Mouse (Mus musculus) brain, embryonic 14.5 days (tissue): ENCODE results near the gene Klhl33. TPM values are rescaled to one million over a fixed set of nuclear protein-coding genes. Genes with fewer than 3 reads are reported as not detected.
"Not testable (repeated sequence)": the region's sequence is repeated elsewhere in the genome, so short reads cannot be mapped to it uniquely, and the experiment has no call there.

ENCODE experiments used
- DNase-seq: peaks from one replicate; pipeline ENCODE4 v3.0.0-alpha.2; 2011; ENCODE audit warnings: low read depth
- CTCF ChIP-seq: fragments of 200-500 bp; IDR thresholded peaks from 2 replicates; pipeline ENCODE4 v1.5.1; 2012; ENCODE audit warnings: inconsistent platforms, mild to moderate bottlenecking, moderate library complexity, borderline replicate concordance; ENCODE audit not compliant: insufficient read depth, insufficient read length; ENCODE audit errors: extremely low read depth
- POLR2A ChIP-seq: fragments of 200-500 bp; IDR thresholded peaks from 2 replicates; pipeline ENCODE4 v1.6.1; 2012; ENCODE audit warnings: mild to moderate bottlenecking, inconsistent platforms, borderline replicate concordance; ENCODE audit not compliant: poor library complexity, insufficient read depth, insufficient read length, severe bottlenecking; ENCODE audit errors: extremely low read depth
- polyA plus RNA-seq: library from polyadenylated mRNA; depleted of rRNA; stranded (reverse); fragments of >200 nt; gene quantifications from 2 replicates; pipeline ENCODE4 v1.2.3, GENCODE M21; 2012

The Klhl33 gene
- polyA plus RNA-seq, 1 experiment = 1.2 TPM

- no peak for DNase-seq
- no peak for TF ChIP-seq CTCF
- TF ChIP-seq POLR2A = no peak
These were observed 30.1 kb upstream of the Klhl33 start for GRCm38 (mm10) chr14:50927366-50927765.

GRCm38 (mm10) chr14:50925111-50925920, 28.0 kb upstream of the Klhl33 start:
- DNase-seq = no peak

GRCm38 (mm10) chr14:50924281-50925064, 27.2 kb upstream of the Klhl33 start, which contains the start of the genes Osgep and Apex1:
TSS of gene Osgep (minus strand) at chr14:50924893.
TSS of gene Apex1 (plus strand) at chr14:50924968.
- peak; percentile 99 for DNase-seq
- TF ChIP-seq CTCF = no peak
- peak; percentile 26; the same call in 1 of the 2 replicates for TF ChIP-seq POLR2A

More at GRCm38 (mm10) chr14:50925111-50925920, 28.0 kb upstream of the Klhl33 start:
- TF ChIP-seq POLR2A (no peak), CTCF (no peak)

GRCm38 (mm10) chr14:50923437-50923836, 26.1 kb upstream of the Klhl33 start:
- not testable (repeated sequence) for DNase-seq

GRCm38 (mm10) chr14:50911356-50911755, 14.0 kb upstream of the Klhl33 start:
- no peak for DNase-seq
- no peak for TF ChIP-seq POLR2A
- TF ChIP-seq CTCF = no peak

- DNase-seq = no peak
- no peak for TF ChIP-seq POLR2A
- no peak for TF ChIP-seq CTCF
These were observed 10.8 kb upstream of the Klhl33 start for GRCm38 (mm10) chr14:50908126-50908525.

- not testable (repeated sequence) for DNase-seq
These were observed 8.0 kb upstream of the Klhl33 start for GRCm38 (mm10) chr14:50905327-50905726.

- no peak for DNase-seq
- TF ChIP-seq CTCF = no peak
- TF ChIP-seq POLR2A = no peak
These were observed 7.5 kb upstream of the Klhl33 start for GRCm38 (mm10) chr14:50904828-50905129.

- TF ChIP-seq CTCF (peak; percentile 46; the same call in 1 of the 2 replicates), POLR2A (no peak)
- DNase-seq = peak; percentile 75
These were observed 6.9 kb upstream of the Klhl33 start for GRCm38 (mm10) chr14:50903973-50904827.

- not testable (repeated sequence) for DNase-seq
These were observed 685 bp upstream of the Klhl33 start for GRCm38 (mm10) chr14:50897992-50898391.

GRCm38 (mm10) chr14:50896747-50897373, 447 bp downstream of the Klhl33 start:
- peak; percentile 53 for DNase-seq
- no peak for TF ChIP-seq CTCF
- no peak for TF ChIP-seq POLR2A
